Mouse (Mus musculus) cortical plate, adult 2 months (tissue): ENCODE measurements around the gene Zfp667.

Experiments used
- CTCF ChIP-seq: fragments of 200-500 bp; IDR thresholded peaks from 2 replicates; pipeline ENCODE4 v1.5.1; 2011; ENCODE audit warnings: mild to moderate bottlenecking, control low read depth, low read length; ENCODE audit not compliant: insufficient read depth; ENCODE audit errors: extremely low read depth
- POLR2A ChIP-seq: fragments of 200-500 bp; IDR thresholded peaks from 2 replicates; pipeline ENCODE4 v1.6.1; 2011; ENCODE audit warnings: mild to moderate bottlenecking, low read length, control low read depth; ENCODE audit not compliant: insufficient read depth; ENCODE audit errors: extremely low read depth

GRCm38 (mm10) chr7:6284442-6285012 is 1.9 kb upstream of the Zfp667 start:
- TF ChIP-seq CTCF (no peak), POLR2A (no peak)
